Mouse (Mus musculus): ENCODE data around the gene Mmrn2.
"Not testable (repeated sequence)": the region's sequence is repeated elsewhere in the genome, so short reads cannot be mapped to it uniquely, and the experiment has no call there.

Gene Mmrn2

DNA sequence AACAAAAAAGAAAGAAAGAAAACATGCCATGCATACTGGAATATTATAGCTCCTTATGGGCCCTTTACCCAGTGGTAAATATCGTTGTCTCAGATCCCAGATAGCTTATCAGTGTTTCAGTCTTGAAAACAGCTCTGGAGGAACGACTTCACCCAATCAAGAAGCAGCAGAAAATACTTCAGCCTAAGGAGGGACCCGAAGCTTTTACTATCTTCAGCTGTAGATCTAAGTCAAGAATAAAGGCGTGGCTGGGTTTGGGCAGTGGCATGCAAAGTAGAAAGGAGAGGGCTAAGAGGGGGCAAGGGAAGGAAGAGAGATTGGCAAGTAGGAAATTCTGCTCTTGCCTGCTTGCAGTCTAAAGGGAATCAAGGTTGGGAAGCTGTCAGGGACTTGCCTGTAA, 13.1 kb upstream of the Mmrn2 start:
- DNase-seq (ENCODE audit: low read depth, low spot score), result no peak

DNA sequence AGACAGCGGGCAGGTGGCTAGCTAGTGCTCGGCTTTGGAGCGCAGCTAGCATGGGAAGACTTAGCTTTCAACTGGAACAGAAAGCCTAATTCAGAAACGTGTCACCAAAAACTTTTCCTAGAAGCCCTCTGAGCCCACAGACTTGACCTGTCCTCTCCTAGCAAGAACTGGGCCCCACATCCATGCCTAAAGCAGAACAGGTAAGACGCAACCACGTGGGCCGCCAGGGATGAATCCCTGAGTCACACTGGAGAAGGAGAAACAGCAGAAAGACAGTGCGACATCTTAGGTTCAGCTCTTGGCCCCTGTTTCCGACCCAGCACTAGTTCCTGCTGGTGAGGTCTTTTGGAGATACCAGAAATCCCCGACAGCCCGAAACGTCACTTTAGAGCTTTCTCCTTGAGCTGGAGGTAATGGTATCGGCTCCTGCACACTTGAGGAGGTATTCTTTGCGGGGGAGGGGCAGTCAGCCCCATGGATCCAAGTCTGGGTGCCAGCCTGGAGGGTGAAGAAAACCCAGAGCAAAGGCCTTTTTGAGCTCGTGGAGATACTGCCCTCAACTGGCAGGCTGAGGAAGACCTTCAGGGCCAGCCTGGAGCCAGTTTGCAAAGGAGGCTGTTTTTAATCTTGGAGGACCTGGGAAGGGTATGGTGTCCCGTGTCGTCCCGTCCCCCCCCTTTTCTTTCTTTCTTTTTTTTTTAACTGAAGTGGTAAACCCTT, 12.4 kb upstream of the Mmrn2 start:
- peak; percentile 38 for DNase-seq (ENCODE audit: low read depth, low spot score)

DNA sequence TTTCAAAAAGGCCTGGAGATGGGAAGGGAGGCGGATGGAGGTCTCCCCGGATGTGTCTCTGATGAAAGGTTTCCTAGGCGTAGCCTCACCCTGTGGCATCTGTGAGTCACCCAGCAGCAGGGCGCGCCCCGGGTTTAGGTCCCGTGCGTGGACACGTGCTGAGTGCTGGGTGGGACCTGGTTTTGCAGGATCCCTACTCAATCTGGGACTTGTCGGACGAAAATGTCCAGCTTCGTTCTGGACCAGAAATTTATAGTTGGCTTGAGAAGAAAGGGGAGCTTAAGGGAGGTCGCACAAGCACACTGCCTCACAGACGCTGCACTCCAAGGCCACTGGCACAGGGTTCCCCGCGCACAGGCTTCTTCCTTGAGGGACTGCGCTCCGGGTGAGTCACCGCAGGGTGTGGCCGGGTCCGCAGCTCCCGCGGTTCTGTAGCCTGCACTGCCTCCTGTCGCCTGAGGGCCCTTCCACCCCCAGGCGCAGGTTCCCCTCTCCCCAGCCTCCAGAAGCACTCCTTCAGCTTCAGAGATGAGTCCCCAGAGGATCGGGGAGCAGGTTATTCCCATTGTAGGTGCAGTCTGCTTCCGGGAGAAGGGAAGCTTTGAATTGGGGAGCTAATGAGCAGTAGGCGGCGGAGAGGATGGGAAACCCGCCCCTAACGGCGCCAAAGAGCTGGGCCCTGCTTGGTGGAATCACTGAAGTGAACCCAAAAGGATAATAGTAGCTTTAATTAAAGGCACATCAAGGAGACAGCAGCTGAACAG, 11.6 kb upstream of the Mmrn2 start:
- DNase-seq (ENCODE audit: low read depth, low spot score), result peak; percentile 34

DNA sequence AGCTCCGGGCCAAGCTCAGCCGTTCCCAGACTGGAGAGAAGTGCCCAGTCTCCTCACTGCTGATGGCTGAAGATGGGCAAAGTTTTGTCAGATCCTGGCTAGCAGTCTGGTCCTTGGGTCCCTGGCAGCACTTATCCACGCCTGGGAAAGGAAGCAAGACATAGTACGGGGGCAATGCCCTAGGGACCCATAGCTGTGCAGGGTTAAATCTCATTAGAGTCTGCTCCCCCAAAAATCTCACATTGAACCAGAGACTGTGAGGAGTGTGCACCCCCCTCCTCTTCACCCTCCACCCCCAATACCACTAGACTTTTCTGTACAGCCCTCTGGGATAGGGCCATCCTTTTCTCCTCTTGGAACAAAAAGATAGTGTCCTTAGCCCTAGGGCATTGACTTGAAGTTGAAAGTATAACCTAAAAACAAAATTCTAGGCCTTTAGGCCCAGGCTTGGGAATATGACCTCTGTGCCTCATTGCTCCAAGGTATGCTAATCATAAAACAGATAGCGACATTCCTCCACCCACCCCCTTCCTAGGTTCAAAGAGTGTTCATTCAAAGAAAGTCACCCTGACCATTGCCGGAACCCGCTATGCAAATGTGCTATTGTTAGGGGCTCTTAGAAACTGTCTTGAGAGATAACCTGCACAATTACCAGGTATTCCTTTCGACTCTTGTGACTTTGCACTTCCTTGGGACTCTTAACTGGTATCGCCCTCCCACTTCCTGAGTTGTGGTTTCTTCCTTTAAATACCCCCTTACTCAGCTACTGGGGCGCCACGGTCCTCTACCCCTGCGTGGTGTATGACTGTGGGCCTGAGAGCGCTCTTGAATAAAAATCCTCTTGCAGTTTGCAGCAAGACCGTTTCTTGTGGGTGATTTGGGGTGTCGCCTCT, 10.8 kb upstream of the Mmrn2 start:
- DNase-seq (ENCODE audit: low read depth, low spot score), result not testable (repeated sequence)

DNA sequence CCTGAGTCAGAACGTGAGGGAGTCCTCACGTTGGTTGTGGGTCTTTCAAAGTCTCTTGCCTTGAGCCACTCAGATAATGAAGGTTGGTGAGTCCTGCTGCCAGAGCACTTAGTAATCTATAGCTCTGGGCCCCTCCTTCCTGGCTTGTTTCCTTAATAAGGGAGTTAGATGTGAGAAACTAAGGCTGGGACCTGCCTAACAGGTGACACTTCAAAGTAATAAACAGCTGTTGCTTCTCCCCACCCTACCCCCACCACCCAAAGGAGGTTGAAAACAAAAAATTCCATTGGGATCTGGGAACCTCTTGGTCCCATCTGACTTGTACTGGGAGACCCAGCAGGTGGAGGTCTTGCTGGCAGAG, 10.1 kb upstream of the Mmrn2 start:
- no peak for DNase-seq (ENCODE audit: low read depth, low spot score)

DNA sequence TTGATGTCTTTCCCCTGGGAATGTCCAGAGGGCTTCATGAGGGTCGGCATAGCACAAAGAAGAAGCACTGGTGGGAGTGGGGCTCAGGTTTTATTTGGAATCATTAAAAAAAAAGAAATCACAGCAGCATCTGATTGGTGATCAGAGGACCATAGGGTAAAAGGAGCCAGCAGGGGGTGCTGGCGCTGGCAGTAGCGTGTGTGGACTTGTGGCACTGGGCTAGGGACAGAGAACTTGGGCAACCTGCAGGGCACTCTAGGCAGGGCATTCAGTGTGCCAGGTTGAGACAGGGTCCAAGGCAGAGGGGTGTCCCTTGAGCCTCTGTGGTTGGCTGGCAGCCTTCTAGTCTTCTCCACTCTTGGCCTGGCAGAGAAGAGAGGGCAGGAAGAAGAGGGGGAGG, 5.1 kb upstream of the Mmrn2 start:
- no peak for DNase-seq (ENCODE audit: low read depth, low spot score)

DNA sequence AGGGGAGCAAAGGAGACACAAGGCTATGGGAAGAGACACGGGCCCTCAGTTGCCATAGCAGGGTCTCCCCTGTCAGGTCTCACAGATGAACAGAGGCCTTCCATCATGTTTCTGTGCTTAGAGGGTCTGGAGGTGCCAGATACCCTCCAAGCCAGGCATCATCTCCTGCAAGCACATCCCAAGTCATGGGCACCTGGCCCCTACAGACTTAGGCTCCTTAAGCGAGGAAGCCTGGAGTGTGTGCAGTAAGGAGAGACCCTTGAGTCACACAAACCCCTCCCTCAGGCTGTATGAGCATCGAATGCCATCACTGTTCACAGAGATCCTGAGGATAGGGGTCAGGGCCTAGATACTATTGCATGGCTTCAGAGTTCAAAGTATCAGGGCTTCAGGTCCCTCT, 4.3 kb upstream of the Mmrn2 start:
- DNase-seq (ENCODE audit: low read depth, low spot score), result no peak

DNA sequence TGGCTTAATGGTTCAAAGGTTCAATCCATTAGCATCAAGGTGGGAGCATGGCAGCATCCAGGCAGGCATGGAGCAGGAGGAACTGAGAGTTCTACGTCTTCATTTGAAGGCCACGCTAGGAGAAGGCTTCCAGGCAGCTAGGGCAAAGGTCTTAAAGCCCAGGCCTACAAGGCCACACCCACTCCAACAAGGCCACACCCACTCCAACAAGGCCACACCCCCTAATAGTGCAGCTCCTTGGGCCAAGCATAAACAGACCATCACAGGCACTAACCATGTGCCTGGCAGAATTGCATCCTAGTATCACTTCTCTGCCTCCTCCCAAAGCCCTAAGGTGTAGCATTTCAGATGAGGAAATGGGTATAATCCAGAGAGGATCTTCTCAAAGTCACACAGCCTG, 3.5 kb upstream of the Mmrn2 start:
- no peak for DNase-seq (ENCODE audit: low read depth, low spot score)

DNA sequence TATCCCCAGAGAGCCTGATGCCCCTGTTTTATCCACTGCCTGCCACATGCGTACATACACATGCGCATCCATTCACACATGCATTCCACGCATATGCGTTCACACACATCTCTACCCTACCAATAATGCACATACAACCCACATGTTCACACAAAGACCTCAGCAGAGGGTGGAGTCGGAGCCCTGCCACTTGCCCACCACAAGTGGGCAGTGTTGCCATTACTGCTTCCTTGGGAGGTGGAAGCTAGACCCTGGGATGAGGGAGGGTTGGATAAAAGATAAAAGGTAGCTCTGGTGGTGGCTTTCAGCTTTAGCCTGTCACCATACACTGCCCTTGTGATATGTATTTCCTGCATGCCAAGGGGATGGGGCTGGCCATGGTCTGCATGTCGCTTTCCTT, 2.6 kb upstream of the Mmrn2 start:
- no peak for DNase-seq (ENCODE audit: low read depth, low spot score)

DNA sequence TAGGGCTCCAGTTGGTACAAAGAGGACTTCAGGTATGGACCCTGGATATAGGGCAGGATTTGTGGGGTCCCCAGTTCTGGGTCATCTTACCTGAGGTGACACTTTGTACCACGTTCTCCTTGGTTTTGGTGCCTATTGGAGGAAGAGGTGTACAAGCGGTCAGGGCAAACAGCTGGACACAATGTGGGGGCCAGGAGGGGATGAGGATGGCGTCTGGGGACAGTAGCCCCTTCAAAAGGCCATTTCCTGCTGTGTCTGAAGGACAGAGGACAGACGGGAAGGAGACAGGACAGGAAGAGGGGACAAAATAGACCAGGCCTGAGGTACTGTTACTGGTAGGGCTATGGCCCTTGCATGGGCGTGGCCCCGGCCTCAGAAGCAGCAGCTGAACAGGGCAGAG, 1.7 kb upstream of the Mmrn2 start:
- no peak for DNase-seq (ENCODE audit: low read depth, low spot score)

DNA sequence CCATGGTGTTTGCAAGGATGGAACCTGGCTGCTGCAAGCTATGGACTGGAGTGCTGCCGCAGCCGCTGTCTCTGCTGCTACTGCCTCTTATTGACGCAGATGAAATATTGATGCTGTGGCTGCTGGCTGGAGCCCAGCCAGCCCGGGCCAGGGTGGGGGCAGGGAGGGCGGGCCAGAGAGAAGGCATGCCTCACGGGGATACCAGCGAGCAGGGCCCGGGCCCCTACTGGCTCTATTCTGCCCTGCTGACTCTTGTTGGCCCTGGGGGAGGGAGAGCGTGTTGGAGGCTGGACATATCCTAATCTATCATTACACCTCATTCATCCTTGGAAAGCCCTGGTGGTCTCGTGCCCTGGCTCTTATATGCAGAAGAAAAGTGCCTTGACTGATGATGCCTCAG, 688 bp upstream of the Mmrn2 start, which contains the start of gene Sncg:
Gene Sncg, minus strand, starts transcription at position 213 of the 400 bp plus-strand sequence.
- no peak for DNase-seq (ENCODE audit: low read depth, low spot score)

DNA sequence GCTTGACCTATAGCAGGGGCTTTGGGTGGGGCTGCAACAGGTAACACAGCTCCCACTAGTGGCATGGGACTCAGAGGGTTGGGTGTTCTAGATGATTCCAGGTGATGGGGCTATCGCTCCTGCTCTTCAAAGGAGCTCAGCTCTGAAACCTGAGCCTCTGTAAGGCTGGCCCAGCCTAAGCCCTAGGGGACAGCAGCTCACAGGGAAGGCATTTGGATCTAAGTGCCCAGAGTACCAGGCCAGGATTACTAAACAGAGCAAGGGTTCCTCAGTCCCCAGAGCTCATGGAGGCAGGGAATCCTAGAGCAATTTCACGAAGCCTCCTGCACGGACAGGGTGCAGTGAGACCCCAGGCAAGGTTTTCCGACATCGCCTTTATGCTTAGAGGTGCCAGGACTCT, 676 bp downstream of the Mmrn2 start:
- DNase-seq (ENCODE audit: low read depth, low spot score), result no peak

DNA sequence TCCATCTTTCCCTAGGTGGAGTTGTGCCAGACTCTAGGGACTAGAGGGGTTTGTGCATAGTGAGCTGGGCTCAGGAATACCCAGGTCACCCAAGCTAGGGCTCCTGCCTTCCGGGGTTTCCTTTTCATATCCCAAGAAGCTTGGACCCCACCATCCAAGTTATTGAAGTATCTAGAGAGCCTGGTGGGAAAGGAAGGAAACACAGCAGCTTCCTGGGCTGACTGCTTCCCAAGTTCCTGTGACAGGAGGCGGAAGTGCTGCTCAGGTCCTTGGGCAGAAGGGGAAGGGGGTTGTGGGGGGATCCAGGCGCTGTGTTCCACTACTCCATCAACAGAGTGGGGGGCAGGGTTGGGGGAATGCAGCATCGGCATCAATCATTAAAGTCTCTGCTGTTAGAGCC, 1.9 kb downstream of the Mmrn2 start:
- no peak for DNase-seq (ENCODE audit: low read depth, low spot score)

DNA sequence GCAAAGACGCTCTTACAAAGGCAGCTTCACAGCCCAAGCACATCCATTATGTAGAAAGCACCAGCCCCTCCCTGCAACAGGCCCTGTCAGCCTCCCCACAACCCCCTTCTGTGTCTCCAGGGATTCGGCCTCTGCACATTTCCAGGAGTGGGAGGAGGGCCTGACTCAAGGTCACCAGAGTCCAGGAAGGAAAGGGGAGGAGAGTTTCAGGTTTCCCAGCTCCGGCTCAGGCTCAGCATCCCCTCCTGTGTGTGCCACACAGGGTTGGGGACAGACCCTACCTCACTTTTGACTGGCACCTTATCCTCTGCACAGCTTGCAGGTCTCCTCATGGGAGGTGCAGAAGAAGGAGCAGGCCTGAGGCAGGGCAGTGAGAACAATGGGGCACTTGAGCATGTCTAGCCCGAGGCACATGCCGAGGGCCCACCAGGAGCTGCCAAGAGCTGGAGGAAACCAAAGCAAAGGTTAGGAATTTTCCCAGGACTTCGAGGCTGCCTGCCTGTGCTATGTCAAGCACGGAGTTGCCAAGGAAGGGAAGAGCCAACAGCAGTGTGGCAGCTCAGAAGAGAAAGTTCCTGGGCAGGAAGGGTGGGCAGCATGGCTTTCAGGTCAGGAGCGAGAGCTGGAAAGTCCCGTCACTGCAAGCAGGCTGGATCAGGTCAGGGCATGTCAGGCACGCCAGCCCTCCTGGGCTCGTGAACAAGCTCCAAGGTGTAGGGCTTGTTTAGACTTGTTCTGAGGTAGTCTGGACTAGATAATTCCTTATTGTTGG, 3.5 kb downstream of the Mmrn2 start:
- DNase-seq (ENCODE audit: low read depth, low spot score), result no peak

DNA sequence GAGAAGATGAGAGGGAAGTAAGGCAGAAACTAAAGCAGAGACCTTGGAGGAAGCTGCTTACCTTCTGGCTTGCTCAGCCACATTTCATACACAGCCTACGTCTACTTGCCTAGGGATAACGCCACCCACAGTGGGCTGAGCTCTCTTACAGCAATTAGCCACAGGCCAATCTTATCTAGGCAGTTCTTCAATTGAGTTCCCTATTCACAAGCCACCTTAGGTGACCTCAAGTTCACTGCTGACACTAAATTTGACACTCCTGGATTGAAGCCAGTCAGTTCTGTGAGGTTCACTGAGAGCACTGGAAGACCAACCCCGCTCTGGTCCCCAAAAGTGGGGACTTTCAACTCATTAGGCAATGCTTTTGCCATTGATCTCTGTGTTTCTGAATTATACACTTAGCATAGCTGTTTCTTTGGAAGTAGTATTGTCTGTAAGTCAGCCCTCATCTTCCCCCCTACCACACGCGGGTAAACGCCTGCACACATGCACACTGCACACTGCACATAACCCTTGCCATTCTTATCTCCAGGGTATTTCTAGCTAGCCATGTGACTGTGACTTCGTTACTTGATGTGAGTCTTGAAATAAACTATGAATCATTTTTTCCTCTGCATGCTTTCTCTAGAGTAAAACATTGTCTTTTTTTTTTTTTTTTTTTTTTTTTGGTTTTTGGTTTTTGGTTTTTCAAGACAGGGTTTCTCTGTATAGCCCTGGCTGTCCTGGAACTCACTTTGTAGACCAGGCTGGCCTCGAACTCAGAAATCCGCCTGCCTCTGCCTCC, 7.8 kb downstream of the Mmrn2 start:
- DNase-seq (ENCODE audit: low read depth, low spot score), result no peak

DNA sequence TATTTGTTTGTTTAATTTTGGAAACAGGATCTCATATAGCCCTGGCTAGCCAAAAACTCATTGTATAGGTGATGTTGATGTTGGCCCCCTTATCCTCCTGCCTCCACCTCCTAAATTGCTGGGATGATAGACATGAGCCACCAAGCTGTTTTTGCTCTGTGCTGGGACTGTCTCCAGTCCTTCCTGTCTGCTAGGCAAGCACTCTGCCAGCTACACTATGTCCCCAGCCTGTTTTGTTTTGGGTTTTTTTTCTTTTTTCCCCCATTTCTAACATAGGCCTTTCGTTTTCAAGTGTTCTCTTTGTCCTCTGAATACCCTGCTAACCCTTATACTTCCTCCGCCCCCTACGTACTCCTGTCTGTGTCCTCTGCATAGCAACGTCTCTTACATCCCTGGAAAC, 18.0 kb downstream of the Mmrn2 start:
- no peak for DNase-seq (ENCODE audit: low read depth, low spot score)

DNA sequence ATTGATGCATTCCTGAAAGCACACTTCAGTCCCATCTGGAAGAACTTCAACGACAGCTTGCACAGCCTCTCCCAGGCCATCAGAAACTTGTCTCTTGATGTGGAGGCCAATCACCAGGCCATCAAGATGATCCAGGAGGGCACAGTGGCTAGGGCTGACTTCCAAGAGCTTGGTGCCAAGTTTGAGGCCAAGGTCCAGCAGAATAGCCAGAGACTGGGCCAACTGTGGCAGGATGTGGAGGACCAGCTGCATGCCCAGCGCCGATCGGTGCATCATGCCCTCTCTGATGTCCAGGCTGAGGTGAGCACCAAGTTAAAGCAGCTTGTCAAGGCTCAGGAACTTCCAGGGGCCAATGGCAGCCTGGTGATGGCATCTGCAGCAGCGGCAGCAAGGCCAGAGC, 22.6 kb downstream of the Mmrn2 start:
- DNase-seq (ENCODE audit: low read depth, low spot score), result no peak

DNA sequence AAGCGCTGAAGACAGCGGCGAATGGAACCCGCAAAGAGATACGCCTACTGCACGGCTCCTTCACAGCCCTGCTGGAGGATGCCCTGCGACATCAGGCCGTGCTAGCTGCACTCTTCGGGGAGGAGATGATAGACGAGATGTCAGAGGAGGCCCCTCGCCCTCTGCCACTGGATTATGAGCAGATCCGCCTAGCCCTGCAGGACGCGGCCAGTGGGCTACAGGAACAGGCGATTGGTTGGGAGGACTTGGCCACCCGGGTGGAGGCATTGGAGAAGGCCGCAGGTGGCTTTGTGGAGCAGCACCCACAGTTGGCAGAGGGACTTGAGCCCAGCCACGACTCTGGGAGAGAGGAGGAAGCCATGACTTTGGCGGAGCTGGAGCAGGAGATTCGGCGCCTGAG, 23.6 kb downstream of the Mmrn2 start:
- DNase-seq (ENCODE audit: low read depth, low spot score), result no peak

DNA sequence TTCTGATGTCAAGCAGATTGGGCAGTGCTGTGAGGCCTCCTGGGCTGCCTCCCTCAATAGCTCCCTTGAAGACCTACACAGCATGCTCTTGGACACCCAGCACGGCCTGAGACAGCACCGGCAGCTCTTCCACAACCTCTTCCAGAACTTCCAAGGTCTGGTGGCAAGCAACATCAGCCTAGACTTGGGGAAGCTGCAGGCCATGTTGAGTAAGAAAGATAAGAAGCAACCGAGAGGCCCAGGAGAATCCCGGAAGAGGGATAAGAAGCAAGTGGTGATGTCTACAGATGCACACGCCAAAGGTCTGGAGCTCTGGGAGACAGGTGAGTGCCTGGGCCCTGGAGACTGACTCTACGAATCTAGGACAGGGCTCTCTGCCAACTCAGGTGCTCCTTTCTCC, 24.0 kb downstream of the Mmrn2 start:
- DNase-seq (ENCODE audit: low read depth, low spot score), result no peak

DNA sequence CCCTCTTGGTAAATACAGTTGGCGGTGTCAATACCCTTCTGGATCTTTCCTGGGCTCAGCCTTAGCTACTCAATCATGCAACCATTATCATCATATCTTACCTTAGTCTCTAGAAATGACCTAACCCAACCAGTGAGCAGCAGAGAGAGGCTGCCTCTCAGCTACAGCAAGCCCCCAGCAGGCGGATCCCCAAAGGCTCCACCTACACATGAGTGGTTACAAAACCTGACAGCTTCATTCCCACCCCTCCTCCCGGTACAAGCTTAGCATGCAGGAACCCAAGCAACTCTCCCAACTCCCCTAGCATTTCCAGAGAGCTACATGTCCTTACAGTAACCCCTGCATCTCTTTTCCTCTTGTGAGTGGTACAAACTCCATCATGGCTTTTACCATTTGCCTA, 24.8 kb downstream of the Mmrn2 start:
- DNase-seq (ENCODE audit: low read depth, low spot score), result no peak

DNA sequence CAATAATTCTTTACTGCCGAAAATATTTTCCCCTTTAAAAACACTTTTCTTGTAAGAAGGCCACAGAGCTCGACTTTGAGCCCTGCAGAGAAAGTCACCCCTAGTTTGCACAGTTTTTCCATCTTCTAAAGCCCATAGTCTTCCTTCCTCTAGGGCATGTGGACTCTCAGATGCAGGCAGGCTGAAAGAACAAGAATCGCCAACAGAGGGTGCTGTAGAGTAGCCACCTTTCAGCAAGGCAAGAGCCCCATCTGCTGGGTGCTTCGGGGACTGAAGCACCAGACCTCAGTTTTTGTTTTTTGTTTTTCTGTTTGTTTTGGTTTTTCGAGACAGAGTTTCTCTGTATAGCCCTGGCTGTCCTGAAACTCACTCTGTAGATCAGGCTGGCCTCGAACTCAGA, 25.9 kb downstream of the Mmrn2 start:
- peak; percentile 21 for DNase-seq (ENCODE audit: low read depth, low spot score)

Measured in telencephalon, adult 2 months (tissue).